Comparison of ENCODE assay signal across 8 mouse cellular contexts in the genomic region with DNA sequence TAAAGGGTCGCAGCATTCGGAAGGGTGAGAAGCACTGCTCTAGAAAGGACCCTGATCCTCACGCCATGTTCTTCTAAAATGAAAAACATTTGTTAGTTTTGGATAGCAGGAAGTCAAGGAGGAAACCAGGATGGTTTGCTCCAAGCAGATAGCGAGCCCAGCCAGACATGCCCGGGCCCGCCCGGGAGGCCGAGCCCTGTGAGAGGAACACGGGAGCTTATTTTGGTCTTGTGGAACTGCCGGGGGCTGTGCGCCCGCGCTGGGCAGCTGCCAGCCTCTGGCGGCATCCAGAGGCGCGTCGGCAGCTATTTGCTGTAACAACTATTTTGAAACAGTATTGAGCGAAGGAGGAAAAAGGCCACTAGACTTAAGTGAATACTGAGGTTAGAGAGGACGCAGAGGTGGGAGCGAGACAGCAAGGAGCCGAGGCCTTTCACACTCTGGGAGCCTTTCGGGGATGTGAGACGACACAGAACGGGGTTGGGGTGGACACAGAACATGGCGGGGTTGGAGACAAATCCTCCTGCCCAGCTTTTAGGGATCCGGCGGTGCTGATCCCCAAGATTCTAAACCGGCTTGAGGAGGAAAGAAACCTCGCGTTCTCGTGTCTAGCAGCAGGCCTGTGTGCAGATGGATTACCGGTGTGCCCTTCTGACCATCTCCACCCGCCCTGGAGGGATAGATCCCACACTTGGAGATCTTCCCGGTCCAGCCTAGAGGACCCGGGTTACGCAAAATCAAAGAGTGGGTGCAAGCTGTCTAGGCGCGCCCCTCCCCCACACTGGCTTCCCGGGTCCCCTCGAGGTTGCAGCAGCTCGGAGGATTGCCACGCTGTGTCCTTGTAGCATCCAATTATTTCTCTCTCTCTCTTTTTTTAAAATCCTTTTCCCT. TPM values are rescaled to one million over a fixed set of nuclear protein-coding genes. Genes with fewer than 3 reads are reported as not detected.
DNase-seq lines count a peak whose midpoint lies in the region; ATAC-seq and TF ChIP-seq lines count a peak whose summit lies in the region.

No protein-coding gene starts in this region.

- peak; percentile 63; the same call in 1 of the 2 replicates for TF ChIP-seq EP300 in heart, postnatal 0 days (IDR thresholded peaks at IDR 0.05; ENCODE audit: low read depth)

- ATAC-seq in heart, postnatal 0 days (ENCODE audit: insufficient read depth, low read depth): peak; percentile 21; the same call in 1 of the 2 replicates
- no peak for ATAC-seq in megakaryocyte-erythroid progenitor cell, adult 5-6 weeks (replicated peaks; ENCODE audit: low FRiP score, low TSS enrichment, poor library complexity, severe bottlenecking)

- peaks cover 45% of the 10 kb centered on the region for H3K36me3 ChIP-seq in E14TG2a.4 (ENCODE audit: insufficient read depth, low read length)
- no peaks in the 10 kb centered on the region for H3K36me3 ChIP-seq in heart, postnatal 0 days (replicated peaks; ENCODE audit: control insufficient read depth, insufficient read depth, low read length)

- peaks cover 63% of the 10 kb centered on the region for H3K4me1 ChIP-seq in E14TG2a.4 (replicated peaks; ENCODE audit: low read depth, low read length)
- H3K4me1 ChIP-seq in heart, postnatal 0 days (ENCODE audit: control insufficient read depth, insufficient read depth): peaks cover 47% of the 10 kb centered on the region
- peaks cover 12% of the 10 kb centered on the region for H3K4me1 ChIP-seq in lung, adult 2 months (ENCODE audit: control insufficient read depth, insufficient read depth, low read length)

- peaks cover 5% of the 10 kb centered on the region for H3K27me3 ChIP-seq in E14TG2a.4 (ENCODE audit: insufficient read depth, low read length)
- H3K27me3 ChIP-seq in heart, postnatal 0 days (ENCODE audit: control insufficient read depth, insufficient read depth, low read length): no peaks in the 10 kb centered on the region

- TF ChIP-seq POLR2A in lung, adult 2 months (IDR thresholded peaks at IDR 0.05; ENCODE audit: borderline replicate concordance, extremely low read depth, low read depth, low read length): peak; percentile 73; the same call in 1 of the 2 replicates

- peak overlapping the region; percentile 75 for H3K4me2 ChIP-seq in heart, postnatal 0 days (ENCODE audit: low read depth, low read length)

- H3K4me3 ChIP-seq in E14TG2a.4 (replicated peaks; ENCODE audit: low read length): peak overlapping the region; percentile 92
- H3K4me3 ChIP-seq in heart, postnatal 0 days (ENCODE audit: low read depth, low read length): peak overlapping the region; percentile 85
- peak overlapping the region; percentile 90 for H3K4me3 ChIP-seq in lung, adult 2 months (replicated peaks; ENCODE audit: extremely low read depth, low read depth, low read length)

- peak; percentile 78 for DNase-seq in adrenal gland, postnatal 25 days
- DNase-seq in fat pad, adult 2 months (ENCODE audit: extremely low read depth, low read depth, low spot score): peak; percentile 69
- peak; percentile 84 for DNase-seq in heart, postnatal 0 days (ENCODE audit: low spot score)
- DNase-seq in kidney, postnatal 36 days: peak; percentile 88 to 89
- DNase-seq in lung, adult 2 months: peak; percentile 80
- peak; percentile 84 to 85 for DNase-seq in right cerebral cortex, postnatal 10 days (ENCODE audit: low spot score in 2 of 2)

- WGBS in heart, postnatal 0 days: 2% methylated on average over 42 of the region's 42 CpGs
- 2% methylated on average over 42 of the region's 42 CpGs for WGBS in lung, adult 2 months

- no peak for TF ChIP-seq CTCF in E14TG2a.4 (conservative IDR thresholded peaks at IDR 0.05; ENCODE audit: low read length)
- no peak for TF ChIP-seq CTCF in heart, postnatal 0 days (IDR thresholded peaks at IDR 0.05; ENCODE audit: low read depth)
- TF ChIP-seq CTCF in lung, adult 2 months (IDR thresholded peaks at IDR 0.05; ENCODE audit: insufficient read depth, low read length): no peak

- H3K9me3 ChIP-seq in E14TG2a.4 (ENCODE audit: low read length): no peaks in the 10 kb centered on the region
- H3K9me3 ChIP-seq in heart, postnatal 0 days (replicated peaks; ENCODE audit: control insufficient read depth, low read length): no peaks in the 10 kb centered on the region

- peak overlapping the region; percentile 94 for H3K27ac ChIP-seq in heart, postnatal 0 days (ENCODE audit: low read depth)

- H3K9ac ChIP-seq in heart, postnatal 0 days (replicated peaks; ENCODE audit: low read depth, low read length): peak overlapping the region; percentile 97

RNA-seq across cellular contexts. Expression of a gene that starts 2.6 kb away (rescaled TPM):
- total RNA-seq in adrenal gland, postnatal 25 days (2021): 23.8 and 25.8 TPM in 2 replicates
- total RNA-seq in heart, postnatal 0 days (2014; rRNA removed; ENCODE audit: low replicate concordance): 12.2 and 13.1 TPM in 2 replicates
- polyA plus RNA-seq in heart, postnatal 0 days (2015; fragmentation: Nextera tagmentation; extraction: Ambion mirVana): 2.8 and 3.5 TPM in 2 replicates
- polyA plus RNA-seq in lung, adult 2 months (2012; rRNA removed): 10.8 and 12.4 TPM in 2 replicates
- 25.6 and 30.1 TPM in 2 replicates for total RNA-seq in megakaryocyte-erythroid progenitor cell, adult 5-6 weeks (2014; fragmentation: Nextera tagmentation)
- total RNA-seq in megakaryocyte-erythroid progenitor cell, adult 5-6 weeks (2017): 6.7 and 7.0 TPM in 2 replicates
